ENCODE assay signal across 9 mouse cellular contexts in the genomic region with DNA sequence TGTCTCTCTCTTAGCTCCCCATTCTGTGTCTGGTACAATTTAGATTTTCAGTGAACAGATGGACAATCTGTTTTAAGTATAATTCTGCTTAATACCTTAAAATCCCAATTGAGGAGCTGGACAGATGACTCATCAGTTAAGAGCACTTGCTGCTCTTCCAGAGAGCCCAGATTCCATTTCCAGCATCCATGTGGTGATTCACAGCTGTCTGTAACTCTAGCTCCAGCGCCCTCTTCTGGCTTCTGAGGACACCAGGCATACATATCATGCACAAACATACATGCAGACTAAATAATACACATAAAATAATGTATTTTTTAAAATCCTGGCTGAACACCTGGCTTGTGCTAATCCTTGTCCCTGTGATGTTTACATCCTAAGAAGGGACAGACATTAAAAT. TPM values are rescaled to one million over a fixed set of nuclear protein-coding genes. Genes with fewer than 3 reads are reported as not detected.
A peak's percentile ranks its signal among the peaks of the same experiment; 100 is the strongest.
DNase-seq lines count a peak whose midpoint lies in the region; ATAC-seq and TF ChIP-seq lines count a peak whose summit lies in the region.
"Had no signal": no experiment of that assay in that cellular context is flagged by ENCODE, and none has a peak within 500 bp of the region (broad histone marks: within the 10 kb centered on the region; RNA-seq: fewer than 3 reads in every experiment).

No protein-coding gene starts in this region.

- intact Hi-C loops in heart, postnatal 36 days (cut with DNase I), result no loop called here

- H3K9ac ChIP-seq in hindbrain, postnatal 0 days (replicated peaks; ENCODE audit: low read length), result no peak overlapping the region
- H3K9ac ChIP-seq: midbrain, embryonic 13.5 days had no signal

- H3K4me1 ChIP-seq in hindbrain, postnatal 0 days (ENCODE audit: insufficient read depth, low read length), result no peaks in the 10 kb centered on the region; the same call in 1 of the 2 replicates
- peaks cover 23% of the 10 kb centered on the region for H3K4me1 ChIP-seq in hindbrain, embryonic 10.5 days (replicated peaks)
- H3K4me1 ChIP-seq in embryonic facial prominence, embryonic 10.5 days, result peaks cover 20% of the 10 kb centered on the region

- 0 out of 2 replicates have a peak, but pooled peaks cover 2% of the 10 kb centered on the region for H3K9me3 ChIP-seq in hindbrain, postnatal 0 days (ENCODE audit: low read length)
- no peaks in the 10 kb centered on the region for H3K9me3 ChIP-seq in hindbrain, embryonic 10.5 days
- no peaks in the 10 kb centered on the region; the same call in 1 of the 2 replicates for H3K9me3 ChIP-seq in embryonic facial prominence, embryonic 10.5 days

- no peak overlapping the region for H3K4me2 ChIP-seq in hindbrain, postnatal 0 days (ENCODE audit: low read depth, low read length)
- H3K4me2 ChIP-seq: midbrain, embryonic 13.5 days had no signal

- peak; percentile 65 for TF ChIP-seq CTCF in hindbrain, postnatal 0 days (IDR thresholded peaks at IDR 0.05; ENCODE audit: low read depth)

- H3K27ac ChIP-seq in hindbrain, postnatal 0 days, result no peak overlapping the region
- H3K27ac ChIP-seq in hindbrain, embryonic 10.5 days, result no peak overlapping the region
- H3K27ac ChIP-seq in embryonic facial prominence, embryonic 10.5 days (replicated peaks), result no peak overlapping the region
- H3K27ac ChIP-seq: midbrain, embryonic 13.5 days had no signal

- peak; percentile 69 for DNase-seq in hindbrain, postnatal 0 days (ENCODE audit: low spot score)
- no peak for DNase-seq in hindbrain, embryonic 10.5 days (ENCODE audit: low spot score)
- DNase-seq in thymus, postnatal 0 days (ENCODE audit: low spot score), result peak; percentile 32
- DNase-seq in thymus, adult 18-20 months, result no peak
- peak; percentile 22 for DNase-seq in embryonic facial prominence, embryonic 10.5 days (ENCODE audit: low spot score)
- DNase-seq in right cerebral cortex, postnatal 4 days, result peak; percentile 26
- no peak for DNase-seq in spleen, postnatal 4 days (ENCODE audit: low spot score in 2 of 2)
- DNase-seq in heart, postnatal 36 days, result no peak

- no peak for ATAC-seq in hindbrain, postnatal 0 days
- ATAC-seq: midbrain, embryonic 13.5 days had no signal

- 2% methylated on average over 1 of the region's 1 CpGs for WGBS in hindbrain, postnatal 0 days
- 4% methylated on average over 1 of the region's 1 CpGs for WGBS in hindbrain, embryonic 10.5 days
- WGBS in embryonic facial prominence, embryonic 10.5 days, result 4% methylated on average over 1 of the region's 1 CpGs

- no peak overlapping the region for H3K4me3 ChIP-seq in hindbrain, postnatal 0 days (ENCODE audit: low read length)
- H3K4me3 ChIP-seq in hindbrain, embryonic 10.5 days, result no peak overlapping the region
- H3K4me3 ChIP-seq in embryonic facial prominence, embryonic 10.5 days, result no peak overlapping the region
- H3K4me3 ChIP-seq: midbrain, embryonic 13.5 days had no signal

- H3K36me3 ChIP-seq in hindbrain, postnatal 0 days (ENCODE audit: insufficient read depth, low read length), result no peaks in the 10 kb centered on the region
- no peaks in the 10 kb centered on the region for H3K36me3 ChIP-seq in hindbrain, embryonic 10.5 days
- no peaks in the 10 kb centered on the region for H3K36me3 ChIP-seq in embryonic facial prominence, embryonic 10.5 days (replicated peaks)
- H3K36me3 ChIP-seq: midbrain, embryonic 13.5 days had no signal

- no peaks in the 10 kb centered on the region for H3K27me3 ChIP-seq in hindbrain, postnatal 0 days (ENCODE audit: insufficient read depth, low read length)
- H3K27me3 ChIP-seq in hindbrain, embryonic 10.5 days (ENCODE audit: insufficient read depth, poor library complexity, severe bottlenecking), result peaks cover 47% of the 10 kb centered on the region
- peaks cover 47% of the 10 kb centered on the region for H3K27me3 ChIP-seq in embryonic facial prominence, embryonic 10.5 days (replicated peaks; ENCODE audit: low read depth, poor library complexity, severe bottlenecking)

RNA-seq across cellular contexts. Expression of a gene that starts 1.4 kb away (rescaled TPM):
- 1.8 and 2.6 TPM in 2 replicates for total RNA-seq in hindbrain, postnatal 0 days (2014; rRNA removed)
- 1.3 and 2.2 TPM in 2 replicates for polyA plus RNA-seq in hindbrain, postnatal 0 days (2015; fragmentation: Nextera tagmentation; extraction: Ambion mirVana)
- 0.32 and 1.2 TPM in 2 replicates for polyA plus RNA-seq in hindbrain, embryonic 10.5 days (2016; fragmentation: Nextera tagmentation; extraction: Ambion mirVana)
- polyA plus RNA-seq in thymus, postnatal 0 days (2015; fragmentation: Nextera tagmentation; extraction: Ambion mirVana), result 1.8 and 3.6 TPM in 2 replicates
- 0.30 and 0.31 TPM in 2 replicates for polyA plus RNA-seq in embryonic facial prominence, embryonic 10.5 days (2016; fragmentation: Nextera tagmentation; extraction: Ambion mirVana)
- under 1 TPM in 1 of 2 experiments, not detected in 1; 0.27 TPM for total RNA-seq in heart, postnatal 36 days (2021)

RNA-seq across cellular contexts. Expression of a gene that starts 11.8 kb away (rescaled TPM):
- total RNA-seq in hindbrain, postnatal 0 days (2014; rRNA removed), result 1.5 TPM in 2 replicates
- 0.45 and 0.79 TPM in 2 replicates for polyA plus RNA-seq in hindbrain, postnatal 0 days (2015; fragmentation: Nextera tagmentation; extraction: Ambion mirVana)
- polyA plus RNA-seq in hindbrain, embryonic 10.5 days (2016; fragmentation: Nextera tagmentation; extraction: Ambion mirVana), result 0.13 and 0.30 TPM in 2 replicates
- polyA plus RNA-seq in thymus, postnatal 0 days (2015; fragmentation: Nextera tagmentation; extraction: Ambion mirVana), result 170 and 185 TPM in 2 replicates
- polyA plus RNA-seq in embryonic facial prominence, embryonic 10.5 days (2016; fragmentation: Nextera tagmentation; extraction: Ambion mirVana), result 0.21 and 0.29 TPM in 2 replicates
- 10 to 100 TPM; 31.9 to 48.1 TPM for total RNA-seq in heart, postnatal 36 days (2021)

RNA-seq across cellular contexts. Expression of a gene that starts 18.9 kb away (rescaled TPM):
- not detected in 2 replicates for total RNA-seq in hindbrain, postnatal 0 days (2014; rRNA removed)
- polyA plus RNA-seq in hindbrain, postnatal 0 days (2015; fragmentation: Nextera tagmentation; extraction: Ambion mirVana), result 0.11 TPM in 1 of 2 replicates, not detected in the other
- not detected in 2 replicates for polyA plus RNA-seq in hindbrain, embryonic 10.5 days (2016; fragmentation: Nextera tagmentation; extraction: Ambion mirVana)
- polyA plus RNA-seq in thymus, postnatal 0 days (2015; fragmentation: Nextera tagmentation; extraction: Ambion mirVana), result 0.27 and 0.47 TPM in 2 replicates
- 0.11 TPM in 1 of 2 replicates, not detected in the other for polyA plus RNA-seq in embryonic facial prominence, embryonic 10.5 days (2016; fragmentation: Nextera tagmentation; extraction: Ambion mirVana)
- total RNA-seq in heart, postnatal 36 days (2021), result not detected

RNA-seq across cellular contexts. Expression of a gene that starts 37.5 kb away (rescaled TPM):
- total RNA-seq in hindbrain, postnatal 0 days (2014; rRNA removed), result 3.7 and 3.9 TPM in 2 replicates
- 2.1 and 2.5 TPM in 2 replicates for polyA plus RNA-seq in hindbrain, postnatal 0 days (2015; fragmentation: Nextera tagmentation; extraction: Ambion mirVana)
- 0.66 and 1.2 TPM in 2 replicates for polyA plus RNA-seq in hindbrain, embryonic 10.5 days (2016; fragmentation: Nextera tagmentation; extraction: Ambion mirVana)
- polyA plus RNA-seq in thymus, postnatal 0 days (2015; fragmentation: Nextera tagmentation; extraction: Ambion mirVana), result 8.2 and 14.0 TPM in 2 replicates
- 0.07 and 0.28 TPM in 2 replicates for polyA plus RNA-seq in embryonic facial prominence, embryonic 10.5 days (2016; fragmentation: Nextera tagmentation; extraction: Ambion mirVana)
- under 1 TPM; 0.11 to 0.16 TPM for total RNA-seq in heart, postnatal 36 days (2021)

RNA-seq across cellular contexts. Expression of a gene that starts 50.9 kb away (rescaled TPM):
- 14.6 and 16.4 TPM in 2 replicates for total RNA-seq in hindbrain, postnatal 0 days (2014; rRNA removed)
- 66.7 and 66.9 TPM in 2 replicates for polyA plus RNA-seq in hindbrain, postnatal 0 days (2015; fragmentation: Nextera tagmentation; extraction: Ambion mirVana)
- polyA plus RNA-seq in hindbrain, embryonic 10.5 days (2016; fragmentation: Nextera tagmentation; extraction: Ambion mirVana), result 8.6 and 9.8 TPM in 2 replicates
- polyA plus RNA-seq in thymus, postnatal 0 days (2015; fragmentation: Nextera tagmentation; extraction: Ambion mirVana), result 8.3 and 8.8 TPM in 2 replicates
- polyA plus RNA-seq in embryonic facial prominence, embryonic 10.5 days (2016; fragmentation: Nextera tagmentation; extraction: Ambion mirVana), result 8.3 TPM in 2 replicates
- 10 to 100 TPM; 13.7 to 15.6 TPM for total RNA-seq in heart, postnatal 36 days (2021)

Comparison
In these comparisons a context has a peak if more than half of its experiments do, and no peak if none do; other contexts are left out.
1. DNase-seq: peak in hindbrain, postnatal 0 days (single experiment), thymus, postnatal 0 days (single experiment), embryonic facial prominence, embryonic 10.5 days (single experiment) and right cerebral cortex, postnatal 4 days (single experiment); none in hindbrain, embryonic 10.5 days (single experiment), thymus, adult 18-20 months (0 of 2), spleen, postnatal 4 days (0 of 2) and heart, postnatal 36 days (0 of 2).
2. RNA of a gene that starts 11.8 kb away (polyA plus RNA-seq): 170 to 185 TPM in thymus, postnatal 0 days; 0.45 to 0.79 TPM in hindbrain, postnatal 0 days, 0.21 to 0.29 TPM in embryonic facial prominence, embryonic 10.5 days and 0.13 to 0.30 TPM in hindbrain, embryonic 10.5 days; every median in the first group is over 10 times any median in the second.